Comparison of ENCODE assay signal across 8 mouse cellular contexts in genomic region chr5:114679841-114680591, GRCm38 (mm10). TPM values are rescaled to one million over a fixed set of nuclear protein-coding genes. Genes with fewer than 3 reads are reported as not detected.
DNase-seq lines count a peak whose midpoint lies in the region; ATAC-seq lines count a peak whose summit lies in the region.

No protein-coding gene starts in this region.

- H3K9ac ChIP-seq in midbrain, embryonic 15.5 days: no peak overlapping the region
- H3K9ac ChIP-seq in hindbrain, embryonic 13.5 days: peak overlapping the region; percentile 49; the same call in 1 of the 2 replicates

- ATAC-seq in midbrain, embryonic 15.5 days (replicated peaks): no peak
- ATAC-seq in hindbrain, embryonic 13.5 days (ENCODE audit: low FRiP score): no peak

- H3K27me3 ChIP-seq in heart, embryonic 10.5 days (ENCODE audit: insufficient read depth, poor library complexity, severe bottlenecking): peaks cover 9% of the 10 kb centered on the region; the same call in 1 of the 2 replicates
- H3K27me3 ChIP-seq in midbrain, embryonic 10.5 days (ENCODE audit: low read depth, poor library complexity, severe bottlenecking): no peaks in the 10 kb centered on the region
- H3K27me3 ChIP-seq in midbrain, embryonic 15.5 days (replicated peaks): no peaks in the 10 kb centered on the region
- H3K27me3 ChIP-seq in hindbrain, embryonic 13.5 days: no peaks in the 10 kb centered on the region

- no peak overlapping the region for H3K4me2 ChIP-seq in midbrain, embryonic 15.5 days
- H3K4me2 ChIP-seq in hindbrain, embryonic 13.5 days: no peak overlapping the region

- H3K27ac ChIP-seq in heart, embryonic 10.5 days: peak overlapping the region; percentile 42
- H3K27ac ChIP-seq in midbrain, embryonic 10.5 days (replicated peaks): peak overlapping the region; percentile 61
- H3K27ac ChIP-seq in midbrain, embryonic 15.5 days: no peak overlapping the region
- H3K27ac ChIP-seq in hindbrain, embryonic 13.5 days: peak overlapping the region; percentile 35; the same call in 1 of the 2 replicates

- 72% methylated on average over 17 of the region's 17 CpGs for WGBS in heart, embryonic 10.5 days
- WGBS in midbrain, embryonic 10.5 days: 78% methylated on average over 17 of the region's 17 CpGs
- 64% methylated on average over 17 of the region's 17 CpGs for WGBS in midbrain, embryonic 15.5 days
- WGBS in hindbrain, embryonic 13.5 days: 54% methylated on average over 17 of the region's 17 CpGs

- no peak overlapping the region for H3K4me3 ChIP-seq in heart, embryonic 10.5 days
- H3K4me3 ChIP-seq in midbrain, embryonic 10.5 days: no peak overlapping the region
- H3K4me3 ChIP-seq in midbrain, embryonic 15.5 days: no peak overlapping the region
- no peak overlapping the region for H3K4me3 ChIP-seq in hindbrain, embryonic 13.5 days

- H3K36me3 ChIP-seq in heart, embryonic 10.5 days: peaks cover 16% of the 10 kb centered on the region; the same call in 1 of the 2 replicates
- peaks cover 26% of the 10 kb centered on the region for H3K36me3 ChIP-seq in midbrain, embryonic 10.5 days
- no peaks in the 10 kb centered on the region for H3K36me3 ChIP-seq in midbrain, embryonic 15.5 days (replicated peaks)
- peaks cover 31% of the 10 kb centered on the region for H3K36me3 ChIP-seq in hindbrain, embryonic 13.5 days

- H3K4me1 ChIP-seq in heart, embryonic 10.5 days: peaks cover 35% of the 10 kb centered on the region
- peaks cover 37% of the 10 kb centered on the region for H3K4me1 ChIP-seq in midbrain, embryonic 10.5 days
- no peaks in the 10 kb centered on the region for H3K4me1 ChIP-seq in midbrain, embryonic 15.5 days
- peaks cover 24% of the 10 kb centered on the region for H3K4me1 ChIP-seq in hindbrain, embryonic 13.5 days (replicated peaks)

- H3K9me3 ChIP-seq in heart, embryonic 10.5 days: no peaks in the 10 kb centered on the region
- H3K9me3 ChIP-seq in midbrain, embryonic 10.5 days (replicated peaks): no peaks in the 10 kb centered on the region
- no peaks in the 10 kb centered on the region for H3K9me3 ChIP-seq in midbrain, embryonic 15.5 days
- no peaks in the 10 kb centered on the region for H3K9me3 ChIP-seq in hindbrain, embryonic 13.5 days

- DNase-seq in heart, embryonic 10.5 days (ENCODE audit: low spot score): no peak
- no peak for DNase-seq in heart, postnatal 4 days
- no peak for DNase-seq in midbrain, embryonic 10.5 days (ENCODE audit: low spot score)
- peak; percentile 42 for DNase-seq in thymus, postnatal 14 days
- no peak for DNase-seq in spleen, postnatal 10 days (ENCODE audit: low spot score in 2 of 2)
- no peak for DNase-seq in right cerebral cortex, postnatal 25 days

RNA-seq across cellular contexts. Expression of gene Gltp, which starts 10.8 kb away (rescaled TPM):
- polyA plus RNA-seq in heart, embryonic 10.5 days (2016; fragmentation: Nextera tagmentation; extraction: Ambion mirVana): 65.8 and 71.8 TPM in 2 replicates
- total RNA-seq in heart, postnatal 4 days (2021): 10 to 100 TPM; 24.4 to 26.8 TPM
- 81.8 and 83.0 TPM in 2 replicates for polyA plus RNA-seq in midbrain, embryonic 10.5 days (2016; fragmentation: Nextera tagmentation; extraction: Ambion mirVana)
- 34.5 and 39.1 TPM in 2 replicates for polyA plus RNA-seq in midbrain, embryonic 15.5 days (2015; fragmentation: Nextera tagmentation; extraction: Ambion mirVana)
- 41.5 and 42.9 TPM in 2 replicates for polyA plus RNA-seq in hindbrain, embryonic 13.5 days (2015; fragmentation: Nextera tagmentation; extraction: Ambion mirVana)

RNA-seq across cellular contexts. Expression of gene Trpv4, which starts 21.8 kb away (rescaled TPM):
- polyA plus RNA-seq in heart, embryonic 10.5 days (2016; fragmentation: Nextera tagmentation; extraction: Ambion mirVana): 1.1 TPM in 2 replicates
- total RNA-seq in heart, postnatal 4 days (2021): 1 to 10 TPM; 2.8 to 3.1 TPM
- 0.12 and 0.27 TPM in 2 replicates for polyA plus RNA-seq in midbrain, embryonic 10.5 days (2016; fragmentation: Nextera tagmentation; extraction: Ambion mirVana)
- 0.69 and 0.92 TPM in 2 replicates for polyA plus RNA-seq in midbrain, embryonic 15.5 days (2015; fragmentation: Nextera tagmentation; extraction: Ambion mirVana)
- polyA plus RNA-seq in hindbrain, embryonic 13.5 days (2015; fragmentation: Nextera tagmentation; extraction: Ambion mirVana): 0.53 and 0.65 TPM in 2 replicates

RNA-seq across cellular contexts. Expression of gene Tchp, which starts 27.5 kb away (rescaled TPM):
- polyA plus RNA-seq in heart, embryonic 10.5 days (2016; fragmentation: Nextera tagmentation; extraction: Ambion mirVana): 8.8 and 11.4 TPM in 2 replicates
- 1 to 10 TPM; 5.3 to 6.8 TPM for total RNA-seq in heart, postnatal 4 days (2021)
- polyA plus RNA-seq in midbrain, embryonic 10.5 days (2016; fragmentation: Nextera tagmentation; extraction: Ambion mirVana): 19.4 and 22.0 TPM in 2 replicates
- 15.6 and 15.9 TPM in 2 replicates for polyA plus RNA-seq in midbrain, embryonic 15.5 days (2015; fragmentation: Nextera tagmentation; extraction: Ambion mirVana)
- 18.3 and 21.1 TPM in 2 replicates for polyA plus RNA-seq in hindbrain, embryonic 13.5 days (2015; fragmentation: Nextera tagmentation; extraction: Ambion mirVana)
